Mouse (Mus musculus): Measurements from ENCODE around the gene Ror1.

The Ror1 gene

GRCm38 (mm10) chr4:100258462-100258861 lies 162.9 kb downstream of the Ror1 start:
- DNase-seq = no peak

- DNase-seq = no peak
Observed at GRCm38 (mm10) chr4:100263917-100264316, 168.3 kb downstream of the Ror1 start.

- no peak for DNase-seq
Observed at GRCm38 (mm10) chr4:100271059-100271735, 175.6 kb downstream of the Ror1 start.

GRCm38 (mm10) chr4:100271736-100272127 lies 176.1 kb downstream of the Ror1 start:
- DNase-seq = no peak

- DNase-seq = no peak
Observed at GRCm38 (mm10) chr4:100273356-100273755, 177.8 kb downstream of the Ror1 start.

GRCm38 (mm10) chr4:100273807-100274480 lies 178.4 kb downstream of the Ror1 start:
- DNase-seq = no peak

GRCm38 (mm10) chr4:100276482-100276881 lies 180.9 kb downstream of the Ror1 start:
- peak; percentile 71 to 72 for DNase-seq

- DNase-seq = no peak
Observed at GRCm38 (mm10) chr4:100276970-100277369, 181.4 kb downstream of the Ror1 start.

GRCm38 (mm10) chr4:100283171-100283880 lies 187.7 kb downstream of the Ror1 start:
- no peak for DNase-seq

GRCm38 (mm10) chr4:100284528-100284927 lies 188.9 kb downstream of the Ror1 start:
- DNase-seq = no peak

GRCm38 (mm10) chr4:100286111-100286541 lies 190.5 kb downstream of the Ror1 start:
- no peak for DNase-seq

- DNase-seq = no peak
Observed at GRCm38 (mm10) chr4:100286800-100287199, 191.2 kb downstream of the Ror1 start.

- no peak for DNase-seq
Observed at GRCm38 (mm10) chr4:100287829-100288228, 192.2 kb downstream of the Ror1 start.

GRCm38 (mm10) chr4:100291015-100291651 lies 195.5 kb downstream of the Ror1 start:
- no peak for DNase-seq

GRCm38 (mm10) chr4:100297678-100298077 lies 202.1 kb downstream of the Ror1 start:
- no peak for DNase-seq

GRCm38 (mm10) chr4:100298566-100298965 lies 203.0 kb downstream of the Ror1 start:
- DNase-seq = peak in 1 of 2 experiments; percentile 25

GRCm38 (mm10) chr4:100300171-100300570 lies 204.6 kb downstream of the Ror1 start:
- no peak for DNase-seq

- DNase-seq = no peak
Observed at GRCm38 (mm10) chr4:100301423-100301822, 205.8 kb downstream of the Ror1 start.

- no peak for DNase-seq
Observed at GRCm38 (mm10) chr4:100307365-100307764, 211.8 kb downstream of the Ror1 start.

- peak in 1 of 2 experiments; percentile 24 for DNase-seq
Observed at GRCm38 (mm10) chr4:100311775-100312537, 216.4 kb downstream of the Ror1 start.

- no peak for DNase-seq
Observed at GRCm38 (mm10) chr4:100315066-100315465, 219.5 kb downstream of the Ror1 start.

- DNase-seq = peak; percentile 18 to 21
Observed at GRCm38 (mm10) chr4:100321758-100322157, 226.2 kb downstream of the Ror1 start.

Measured in cerebellum, postnatal 14 days (tissue).